ENCODE assay signal across 9 mouse cellular contexts in the genomic region with DNA sequence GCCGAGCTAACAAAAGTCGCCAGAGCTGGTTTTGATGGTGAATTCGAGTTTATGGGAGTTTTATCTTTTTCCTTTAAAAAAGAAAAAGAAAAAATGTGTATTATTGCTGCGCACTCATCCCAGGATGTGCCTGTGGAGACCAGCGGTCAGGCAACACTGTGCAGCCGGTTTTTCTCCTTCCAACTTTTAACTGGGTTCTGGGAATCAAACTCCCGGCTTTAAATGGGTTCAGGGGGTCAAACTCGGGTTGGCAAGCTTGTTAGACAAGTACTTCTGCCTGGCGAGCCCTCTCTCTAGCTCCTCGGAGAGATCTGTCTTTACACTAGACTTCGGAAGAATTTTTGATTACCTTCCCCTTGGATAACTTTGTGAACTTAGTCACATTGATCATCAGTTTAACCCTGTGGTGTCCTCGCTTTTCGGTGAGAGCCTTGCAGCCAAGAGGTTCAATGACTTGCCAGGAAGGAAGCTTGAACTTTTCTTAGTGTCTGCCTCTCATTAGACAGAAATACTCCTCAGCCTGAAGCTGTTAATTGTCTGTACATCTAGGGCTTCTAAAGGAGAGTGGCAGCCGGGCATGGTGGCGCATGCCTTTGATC. TPM values are rescaled to one million over a fixed set of nuclear protein-coding genes. Genes with fewer than 3 reads are reported as not detected.
A peak's percentile ranks its signal among the peaks of the same experiment; 100 is the strongest.
DNase-seq lines count a peak whose midpoint lies in the region; ATAC-seq and TF ChIP-seq lines count a peak whose summit lies in the region.
"Had no signal": no experiment of that assay in that cellular context is flagged by ENCODE, and none has a peak within 500 bp of the region (broad histone marks: within the 10 kb centered on the region; RNA-seq: fewer than 3 reads in every experiment).

No protein-coding gene starts in this region.

- H3K9ac ChIP-seq in kidney, postnatal 0 days (ENCODE audit: low read depth, low read length) = no peak overlapping the region; the same call in 1 of the 2 replicates
- no peak overlapping the region for H3K9ac ChIP-seq in hindbrain, postnatal 0 days (replicated peaks; ENCODE audit: low read length)
- H3K9ac ChIP-seq in midbrain, embryonic 14.5 days (replicated peaks; ENCODE audit: low read length) = no peak overlapping the region

- H3K27me3 ChIP-seq in kidney, postnatal 0 days (ENCODE audit: insufficient read depth, low read length) = no peaks in the 10 kb centered on the region
- H3K27me3 ChIP-seq in hindbrain, postnatal 0 days (ENCODE audit: insufficient read depth, low read length) = peaks cover 11% of the 10 kb centered on the region; the same call in 1 of the 2 replicates
- peaks cover 29% of the 10 kb centered on the region for H3K27me3 ChIP-seq in midbrain, embryonic 14.5 days (ENCODE audit: control insufficient read depth, insufficient read depth, low read length)

- WGBS in kidney, postnatal 0 days = 34% methylated on average over 15 of the region's 15 CpGs
- WGBS in hindbrain, postnatal 0 days = 36% methylated on average over 15 of the region's 15 CpGs
- WGBS in midbrain, embryonic 14.5 days = 41% methylated on average over 15 of the region's 15 CpGs

- TF ChIP-seq CTCF in kidney, postnatal 0 days (IDR thresholded peaks at IDR 0.05; ENCODE audit: low read depth) = no peak
- TF ChIP-seq CTCF in embryonic fibroblast, embryonic 13.5 days (IDR thresholded peaks at IDR 0.05; ENCODE audit: borderline replicate concordance, insufficient read depth, low read length) = no peak
- TF ChIP-seq CTCF in hindbrain, postnatal 0 days (IDR thresholded peaks at IDR 0.05; ENCODE audit: low read depth) = no peak

- no peaks in the 10 kb centered on the region for H3K9me3 ChIP-seq in kidney, postnatal 0 days (replicated peaks; ENCODE audit: low read length)
- H3K9me3 ChIP-seq in hindbrain, postnatal 0 days (ENCODE audit: low read length) = no peaks in the 10 kb centered on the region
- H3K9me3 ChIP-seq in midbrain, embryonic 14.5 days (ENCODE audit: control insufficient read depth, low read length) = no peaks in the 10 kb centered on the region

- peak overlapping the region; percentile 96 for H3K4me2 ChIP-seq in kidney, postnatal 0 days (ENCODE audit: low read length)
- peak overlapping the region; percentile 87 for H3K4me2 ChIP-seq in hindbrain, postnatal 0 days (ENCODE audit: low read depth, low read length)
- H3K4me2 ChIP-seq in midbrain, embryonic 14.5 days (ENCODE audit: low read length) = peak overlapping the region; percentile 86

- ATAC-seq in kidney, postnatal 0 days (replicated peaks; ENCODE audit: low FRiP score, low read depth) = no peak
- no peak for ATAC-seq in hindbrain, postnatal 0 days
- no peak for ATAC-seq in midbrain, embryonic 14.5 days (ENCODE audit: low FRiP score, low TSS enrichment)
- no peak for ATAC-seq in megakaryocyte-erythroid progenitor cell, adult 5-6 weeks (replicated peaks; ENCODE audit: low FRiP score, low TSS enrichment, poor library complexity, severe bottlenecking)

- H3K27ac ChIP-seq in kidney, postnatal 0 days = no peak overlapping the region
- no peak overlapping the region for H3K27ac ChIP-seq in embryonic fibroblast, embryonic 13.5 days (ENCODE audit: insufficient read depth, low read length)
- H3K27ac ChIP-seq in hindbrain, postnatal 0 days = no peak overlapping the region
- no peak overlapping the region for H3K27ac ChIP-seq in midbrain, embryonic 14.5 days (replicated peaks; ENCODE audit: low read depth, low read length)

- H3K4me1 ChIP-seq in kidney, postnatal 0 days (replicated peaks; ENCODE audit: insufficient read depth, low read length) = 0 out of 2 replicates have a peak, but pooled peaks cover 8% of the 10 kb centered on the region
- no peaks in the 10 kb centered on the region for H3K4me1 ChIP-seq in embryonic fibroblast, embryonic 13.5 days (ENCODE audit: control insufficient read depth, insufficient read depth, low read length)
- H3K4me1 ChIP-seq in hindbrain, postnatal 0 days (ENCODE audit: insufficient read depth, low read length) = peaks cover 11% of the 10 kb centered on the region
- H3K4me1 ChIP-seq in midbrain, embryonic 14.5 days (ENCODE audit: control insufficient read depth, insufficient read depth, low read length) = peaks cover 8% of the 10 kb centered on the region

- no peak for TF ChIP-seq POLR2A in embryonic fibroblast, embryonic 13.5 days (IDR thresholded peaks at IDR 0.05; ENCODE audit: low read depth, low read length)

- DNase-seq in kidney, postnatal 0 days (ENCODE audit: low spot score) = no peak
- no peak for DNase-seq in kidney, adult 8-10 months
- no peak for DNase-seq in hindbrain, postnatal 0 days (ENCODE audit: low spot score)
- DNase-seq in midbrain, embryonic 14.5 days = no peak
- DNase-seq in cerebellum, adult 11-12 months = no peak
- DNase-seq in left cerebral cortex, postnatal 10 days (ENCODE audit: extremely low spot score in 1 of 2, low spot score in 2 of 2) = no peak

- peak overlapping the region; percentile 44 for H3K4me3 ChIP-seq in kidney, postnatal 0 days (replicated peaks; ENCODE audit: low read depth, low read length)
- H3K4me3 ChIP-seq in embryonic fibroblast, embryonic 13.5 days (ENCODE audit: insufficient read depth, low read length) = peak overlapping the region; percentile 20; the same call in 1 of the 2 replicates
- H3K4me3 ChIP-seq in hindbrain, postnatal 0 days (ENCODE audit: low read length) = peak overlapping the region; percentile 49; the same call in 1 of the 2 replicates
- H3K4me3 ChIP-seq in midbrain, embryonic 14.5 days (replicated peaks; ENCODE audit: low read depth, low read length) = peak overlapping the region; percentile 43; the same call in 1 of the 2 replicates

- intact Hi-C loops in left cerebral cortex, postnatal 10 days (cut with DNase I) = no loop called here

- no peaks in the 10 kb centered on the region for H3K36me3 ChIP-seq in kidney, postnatal 0 days (ENCODE audit: insufficient read depth, low read length)
- no peaks in the 10 kb centered on the region for H3K36me3 ChIP-seq in hindbrain, postnatal 0 days (ENCODE audit: insufficient read depth, low read length)
- no peaks in the 10 kb centered on the region for H3K36me3 ChIP-seq in midbrain, embryonic 14.5 days (ENCODE audit: control insufficient read depth, insufficient read depth, low read length)
- H3K36me3 ChIP-seq: G1E had no signal

RNA-seq across cellular contexts. Expression of a gene that starts 0.7 kb away (rescaled TPM):
- polyA plus RNA-seq in kidney, postnatal 0 days (2015; fragmentation: Nextera tagmentation; extraction: Ambion mirVana) = 0.52 and 0.53 TPM in 2 replicates
- 0.23 and 0.32 TPM in 2 replicates for polyA plus RNA-seq in embryonic fibroblast, embryonic 13.5 days (2011; ENCODE audit: insufficient read length, low read depth, missing spikeins)
- 47.5 and 55.6 TPM in 2 replicates for total RNA-seq in hindbrain, postnatal 0 days (2014; rRNA removed)
- 9.6 and 10.4 TPM in 2 replicates for polyA plus RNA-seq in hindbrain, postnatal 0 days (2015; fragmentation: Nextera tagmentation; extraction: Ambion mirVana)
- polyA plus RNA-seq in midbrain, embryonic 14.5 days (2014; fragmentation: Nextera tagmentation; extraction: Ambion mirVana) = 16.6 and 17.0 TPM in 2 replicates
- 0.57 TPM in 1 of 2 replicates, not detected in the other for total RNA-seq in megakaryocyte-erythroid progenitor cell, adult 5-6 weeks (2014; fragmentation: Nextera tagmentation)
- total RNA-seq in megakaryocyte-erythroid progenitor cell, adult 5-6 weeks (2017) = 0.57 TPM in 1 of 2 replicates, not detected in the other
- 10 to 100 TPM; 63.8 to 67.1 TPM for total RNA-seq in left cerebral cortex, postnatal 10 days (2021)
- polyA plus RNA-seq: G1E had no signal

RNA-seq across cellular contexts. Expression of a gene that starts 13.1 kb away (rescaled TPM):
- polyA plus RNA-seq in kidney, postnatal 0 days (2015; fragmentation: Nextera tagmentation; extraction: Ambion mirVana) = 62.3 and 63.2 TPM in 2 replicates
- polyA plus RNA-seq in embryonic fibroblast, embryonic 13.5 days (2011; ENCODE audit: insufficient read length, low read depth, missing spikeins) = 137 and 165 TPM in 2 replicates
- total RNA-seq in hindbrain, postnatal 0 days (2014; rRNA removed) = 87.5 and 93.8 TPM in 2 replicates
- 38.2 and 39.5 TPM in 2 replicates for polyA plus RNA-seq in hindbrain, postnatal 0 days (2015; fragmentation: Nextera tagmentation; extraction: Ambion mirVana)
- 36.5 and 47.2 TPM in 2 replicates for polyA plus RNA-seq in midbrain, embryonic 14.5 days (2014; fragmentation: Nextera tagmentation; extraction: Ambion mirVana)
- 21.9 and 33.9 TPM in 2 replicates for total RNA-seq in megakaryocyte-erythroid progenitor cell, adult 5-6 weeks (2014; fragmentation: Nextera tagmentation)
- 17.3 and 23.7 TPM in 2 replicates for total RNA-seq in megakaryocyte-erythroid progenitor cell, adult 5-6 weeks (2017)
- 10 to 100 TPM; 72.8 to 73.7 TPM for total RNA-seq in left cerebral cortex, postnatal 10 days (2021)
